Mouse (Mus musculus) neural tube, embryonic 11.5 days (tissue): ENCODE measurements at regions not wholly inside any gene's neighbourhood (a gene's known extent, or its start where the extent isn't known, plus 50 kb on each side); places are given as distances from the start of the nearest gene placed in this dataset.

Experiments
- ATAC-seq: fragments of 200-750 bp; cut with Nextera tagmentation; 2 replicates; pipeline ENCODE4 v1.8.0; 2017; ENCODE audit warnings: moderate number of reproducible peaks, mild to moderate bottlenecking, moderate TSS enrichment, moderate library complexity; ENCODE audit not compliant: insufficient read depth, low FRiP score, low TSS enrichment
- DNase-seq: peaks from one replicate; pipeline ENCODE4 v3.0.0-alpha.2; 2015; ENCODE audit warnings: low spot score
- H3K27ac ChIP-seq: fragments of 300-500 bp; sonication (generic); 2 replicates; pipeline ENCODE4 v1.5.1; 2014; ENCODE audit warnings: low read depth, mild to moderate bottlenecking, low read length
- H3K27me3 ChIP-seq: fragments of 300-500 bp; sonication (generic); 2 replicates; pipeline ENCODE4 v1.6.1; 2014; ENCODE audit warnings: mild to moderate bottlenecking, low read length, mixed read lengths; ENCODE audit not compliant: control insufficient read depth, insufficient read depth
- H3K36me3 ChIP-seq: fragments of 300-500 bp; sonication (generic); 2 replicates; pipeline ENCODE4 v1.6.1; 2014; ENCODE audit warnings: mild to moderate bottlenecking, low read length, moderate library complexity, mixed read lengths; ENCODE audit not compliant: control insufficient read depth, insufficient read depth
- H3K4me1 ChIP-seq: fragments of 300-500 bp; sonication (generic); 2 replicates; pipeline ENCODE4 v1.6.1; 2014; ENCODE audit warnings: low read length, mixed read lengths; ENCODE audit not compliant: control insufficient read depth, insufficient read depth
- H3K4me2 ChIP-seq: fragments of 300-500 bp; sonication (generic); 2 replicates; pipeline ENCODE4 v1.6.1; 2014; ENCODE audit warnings: low read depth, mild to moderate bottlenecking, moderate library complexity
- H3K4me3 ChIP-seq: fragments of 300-500 bp; sonication (generic); 2 replicates; pipeline ENCODE4 v1.5.1; 2014; ENCODE audit warnings: low read depth, low read length
- H3K9ac ChIP-seq: fragments of 300-500 bp; sonication (generic); 2 replicates; pipeline ENCODE4 v1.6.1; 2014; ENCODE audit warnings: mild to moderate bottlenecking, low read length
- H3K9me3 ChIP-seq: fragments of 300-500 bp; sonication (generic); 2 replicates; pipeline ENCODE4 v1.6.1; 2016; ENCODE audit warnings: low read length; ENCODE audit not compliant: control insufficient read depth
- WGBS: fragments of 180-500 bp; shearing (Covaris S2); extraction: QIAGEN DNeasy Blood & Tissue Kit; methylation state at CpG from one replicate; pipeline ENCODE4 v1.1.7; 2014; 5-methylcytosine and 5-hydroxymethylcytosine counted together

GRCm38 (mm10) chr13:44043494-44043885, 258.9 kb downstream of the Cd83 start:
- 6% methylated on average over 5 of the region's 5 CpGs for WGBS
- Histone ChIP-seq H3K9ac (no peak overlapping the region), H3K36me3 (no peaks in the 10 kb centered on the region), H3K9me3 (no peaks in the 10 kb centered on the region), H3K4me3 (no peak overlapping the region), H3K27ac (0 out of 2 replicates have a peak overlapping the region, but pooled peaks have one; percentile 11), H3K4me1 (peaks cover 4% of the 10 kb centered on the region), H3K4me2 (peak overlapping the region; percentile 4; the same call in 1 of the 2 replicates), H3K27me3 (no peaks in the 10 kb centered on the region)
- DNase-seq (peak; percentile 58), ATAC-seq (peak; percentile 76)

GRCm38 (mm10) chr13:44044546-44045216, 260.1 kb downstream of the Cd83 start:
- no peak overlapping the region for H3K4me3 ChIP-seq
- DNase-seq (no peak), ATAC-seq (no peak)
- no peaks in the 10 kb centered on the region for H3K9me3 ChIP-seq
- H3K27me3 ChIP-seq: no peaks in the 10 kb centered on the region
- H3K4me2 ChIP-seq: no peak overlapping the region
- H3K4me1 ChIP-seq: peaks cover 4% of the 10 kb centered on the region
- WGBS: 70% methylated on average over 23 of the region's 23 CpGs
- no peak overlapping the region for H3K9ac ChIP-seq
- no peak overlapping the region for H3K27ac ChIP-seq
- H3K36me3 ChIP-seq: no peaks in the 10 kb centered on the region

- DNase-seq (no peak), ATAC-seq (no peak)
- no peak overlapping the region for H3K9ac ChIP-seq
- H3K4me2 ChIP-seq: no peak overlapping the region
- no peaks in the 10 kb centered on the region for H3K27me3 ChIP-seq
- H3K4me3 ChIP-seq: no peak overlapping the region
- no peaks in the 10 kb centered on the region for H3K9me3 ChIP-seq
- no peaks in the 10 kb centered on the region for H3K36me3 ChIP-seq
- WGBS: 51% methylated on average over 2 of the region's 2 CpGs
- peaks cover 4% of the 10 kb centered on the region for H3K4me1 ChIP-seq
- H3K27ac ChIP-seq: no peak overlapping the region
These were observed 261.9 kb downstream of the Cd83 start for GRCm38 (mm10) chr13:44046436-44046835.

GRCm38 (mm10) chr13:44054157-44054556, 269.6 kb downstream of the Cd83 start:
- ATAC-seq: no peak
- Histone ChIP-seq H3K36me3 (no peaks in the 10 kb centered on the region), H3K4me2 (no peak overlapping the region), H3K27me3 (no peaks in the 10 kb centered on the region), H3K9ac (no peak overlapping the region), H3K9me3 (no peaks in the 10 kb centered on the region), H3K4me1 (peaks cover 4% of the 10 kb centered on the region), H3K4me3 (no peak overlapping the region), H3K27ac (no peak overlapping the region)
- 85% methylated on average over 7 of the region's 7 CpGs for WGBS
- DNase-seq: no peak

- no peaks in the 10 kb centered on the region for H3K27me3 ChIP-seq
- H3K9ac ChIP-seq: no peak overlapping the region
- DNase-seq (no peak), ATAC-seq (no peak)
- H3K4me3 ChIP-seq: no peak overlapping the region
- H3K36me3 ChIP-seq: no peaks in the 10 kb centered on the region
- WGBS: 59% methylated on average over 20 of the region's 20 CpGs
- H3K27ac ChIP-seq: no peak overlapping the region
- no peak overlapping the region for H3K4me2 ChIP-seq
- H3K4me1 ChIP-seq: peaks cover 4% of the 10 kb centered on the region
- no peaks in the 10 kb centered on the region for H3K9me3 ChIP-seq
These were observed 271.3 kb downstream of the Cd83 start for GRCm38 (mm10) chr13:44055573-44056491.

GRCm38 (mm10) chr13:44056716-44057115, 272.1 kb downstream of the Cd83 start:
- no peak for DNase-seq

GRCm38 (mm10) chr13:44057542-44057941, 273.0 kb downstream of the Cd83 start:
- DNase-seq (no peak), ATAC-seq (no peak)
- no peaks in the 10 kb centered on the region for H3K36me3 ChIP-seq
- H3K27ac ChIP-seq: no peak overlapping the region
- peaks cover 4% of the 10 kb centered on the region for H3K4me1 ChIP-seq
- H3K4me3 ChIP-seq: no peak overlapping the region
- H3K27me3 ChIP-seq: no peaks in the 10 kb centered on the region
- H3K4me2 ChIP-seq: no peak overlapping the region
- no peaks in the 10 kb centered on the region for H3K9me3 ChIP-seq
- WGBS: 96% methylated on average over 5 of the region's 5 CpGs
- no peak overlapping the region for H3K9ac ChIP-seq

More at GRCm38 (mm10) chr13:44056716-44057115, 272.1 kb downstream of the Cd83 start:
- H3K36me3 ChIP-seq: no peaks in the 10 kb centered on the region
- no peak overlapping the region for H3K27ac ChIP-seq
- H3K9me3 ChIP-seq: no peaks in the 10 kb centered on the region
- no peak for ATAC-seq
- 82% methylated on average over 9 of the region's 9 CpGs for WGBS
- no peak overlapping the region for H3K4me3 ChIP-seq
- H3K27me3 ChIP-seq: no peaks in the 10 kb centered on the region
- no peak overlapping the region for H3K4me2 ChIP-seq
- peaks cover 4% of the 10 kb centered on the region for H3K4me1 ChIP-seq
- H3K9ac ChIP-seq: no peak overlapping the region

GRCm38 (mm10) chr13:44058277-44058676, 273.7 kb downstream of the Cd83 start:
- Histone ChIP-seq H3K9ac (no peak overlapping the region), H3K4me3 (no peak overlapping the region), H3K27ac (no peak overlapping the region), H3K9me3 (no peaks in the 10 kb centered on the region), H3K4me2 (no peak overlapping the region), H3K36me3 (no peaks in the 10 kb centered on the region), H3K4me1 (peaks cover 4% of the 10 kb centered on the region), H3K27me3 (no peaks in the 10 kb centered on the region)
- ATAC-seq: no peak
- no peak for DNase-seq
- 86% methylated on average over 2 of the region's 2 CpGs for WGBS
